Mouse (Mus musculus) heart, adult 18-20 months (tissue): ENCODE measurements around the gene Rab3d. TPM values are rescaled to one million over a fixed set of nuclear protein-coding genes. Genes with fewer than 3 reads are reported as not detected.

Experiments
- DNase-seq, 2 experiments: peaks; one replicate each; pipeline ENCODE4 v3.0.0; 2021 to 2022; ENCODE audit warnings: mixed read lengths in 1 of 2
- long read RNA-seq, 2 experiments: library from polyadenylated mRNA; stranded (forward); transcript quantifications; one replicate each; pipeline ENCODE4 v2.0.0; 2021
- total RNA-seq, 2 experiments: library from RNA; stranded (reverse); gene quantifications; 2 replicates each; pipeline ENCODE4 v1.2.3; 2021

Gene Rab3d
- total RNA-seq, result 10 to 100 TPM; 16.2 to 18.2 TPM
- long read RNA-seq, experiment 1, transcript Rab3d-201 (5 exons, 3,835 nt), result major isoform, 20 of 28 reads
- long read RNA-seq, experiment 1, partial matches to known transcripts, result 2 of 28 reads
- long read RNA-seq, experiment 1, other reads (novel, unspliced or antisense), result 6 of 28 reads
- long read RNA-seq, experiment 2, transcript Rab3d-201 (5 exons, 3,835 nt), result major isoform, 10 of 13 reads
- long read RNA-seq, experiment 2, partial matches to known transcripts, result 0 of 13 reads
- long read RNA-seq, experiment 2, other reads (novel, unspliced or antisense), result 3 of 13 reads

- DNase-seq, result peak; percentile 96 to 97
Observed at GRCm38 (mm10) chr9:21918035-21918592, at the start of gene Rab3d. Gene Rab3d (minus strand): TSS chr9:21918192.

- peak; percentile 73 to 88 for DNase-seq
Observed at GRCm38 (mm10) chr9:21963417-21963816, 45.4 kb upstream of the Rab3d start, which contains the start of gene Epor. Gene Epor (minus strand): TSS chr9:21963506.

- DNase-seq, result peak; percentile 68 to 75
Observed at GRCm38 (mm10) chr9:21962416-21963059, 44.5 kb upstream of the Rab3d start.

GRCm38 (mm10) chr9:21962010-21962409 is 44.0 kb upstream of the Rab3d start:
- DNase-seq, result no peak

GRCm38 (mm10) chr9:21961366-21961980 is 43.5 kb upstream of the Rab3d start:
- DNase-seq, result no peak

- no peak for DNase-seq
Observed at GRCm38 (mm10) chr9:21960558-21961208, 42.7 kb upstream of the Rab3d start.

GRCm38 (mm10) chr9:21960135-21960534 is 42.1 kb upstream of the Rab3d start:
- no peak for DNase-seq

- no peak for DNase-seq
Observed at GRCm38 (mm10) chr9:21959244-21959643, 41.3 kb upstream of the Rab3d start.

- DNase-seq, result no peak
Observed at GRCm38 (mm10) chr9:21958372-21958771, 40.4 kb upstream of the Rab3d start.

- peak; percentile 99 to 100 for DNase-seq
Observed at GRCm38 (mm10) chr9:21955570-21956281, 37.7 kb upstream of the Rab3d start, which contains the start of gene Swsap1. Gene Swsap1 (plus strand): TSS chr9:21955755.

GRCm38 (mm10) chr9:21955225-21955569 is 37.2 kb upstream of the Rab3d start:
- DNase-seq, result no peak

GRCm38 (mm10) chr9:21954635-21955034 is 36.6 kb upstream of the Rab3d start:
- DNase-seq, result no peak

GRCm38 (mm10) chr9:21953600-21953999 is 35.6 kb upstream of the Rab3d start:
- no peak for DNase-seq

GRCm38 (mm10) chr9:21951977-21952376 is 34.0 kb upstream of the Rab3d start:
- DNase-seq, result no peak

GRCm38 (mm10) chr9:21950322-21950721 is 32.3 kb upstream of the Rab3d start:
- peak; percentile 52 to 91 for DNase-seq

GRCm38 (mm10) chr9:21948790-21949189 is 30.8 kb upstream of the Rab3d start:
- no peak for DNase-seq

- no peak for DNase-seq
Observed at GRCm38 (mm10) chr9:21948146-21948545, 30.2 kb upstream of the Rab3d start.

- DNase-seq, result no peak
Observed at GRCm38 (mm10) chr9:21947540-21948130, 29.6 kb upstream of the Rab3d start.

- no peak for DNase-seq
Observed at GRCm38 (mm10) chr9:21944267-21944666, 26.3 kb upstream of the Rab3d start.

- DNase-seq, result no peak
Observed at GRCm38 (mm10) chr9:21943638-21944037, 25.6 kb upstream of the Rab3d start.

- DNase-seq, result no peak
Observed at GRCm38 (mm10) chr9:21943046-21943445, 25.1 kb upstream of the Rab3d start.
